Comparison of ENCODE assay signal across 9 mouse cellular contexts in the genomic region with DNA sequence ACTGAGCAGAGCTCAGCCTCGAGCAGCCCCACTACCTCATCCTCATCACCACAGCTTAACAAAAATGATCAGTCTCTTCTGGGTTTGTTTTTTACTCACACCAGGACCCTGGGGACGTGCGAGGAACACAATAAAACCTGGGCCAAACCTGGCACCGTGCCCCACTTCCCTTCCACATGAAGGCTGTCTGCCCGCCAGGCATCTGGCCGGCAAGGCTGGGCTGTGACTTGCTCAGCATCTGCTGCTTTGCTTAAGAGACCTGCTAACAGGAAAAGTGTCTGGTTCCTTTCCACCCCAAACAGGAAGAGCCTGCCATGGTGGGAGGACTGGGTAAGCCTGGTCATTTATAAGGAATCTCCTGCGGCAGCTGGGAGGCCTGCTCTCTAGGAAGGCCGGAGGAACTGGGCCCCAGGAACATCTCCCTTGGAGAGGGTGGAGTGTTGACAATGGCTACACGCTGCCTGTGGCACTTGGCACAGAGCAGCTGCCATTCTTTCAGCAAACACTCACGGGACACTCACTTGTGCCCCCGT. TPM values are rescaled to one million over a fixed set of nuclear protein-coding genes. Genes with fewer than 3 reads are reported as not detected.
A peak's percentile ranks its signal among the peaks of the same experiment; 100 is the strongest.
DNase-seq lines count a peak whose midpoint lies in the region; ATAC-seq lines count a peak whose summit lies in the region.
"Had no signal": no experiment of that assay in that cellular context is flagged by ENCODE, and none has a peak within 500 bp of the region (broad histone marks: within the 10 kb centered on the region; RNA-seq: fewer than 3 reads in every experiment).

No protein-coding gene starts in this region.

- peaks cover 34% of the 10 kb centered on the region for H3K4me1 ChIP-seq in forebrain, embryonic 13.5 days
- peaks cover 21% of the 10 kb centered on the region for H3K4me1 ChIP-seq in forebrain, embryonic 12.5 days
- H3K4me1 ChIP-seq in heart, embryonic 10.5 days, result peaks cover 39% of the 10 kb centered on the region

- ATAC-seq in forebrain, embryonic 13.5 days, result peak; percentile 59; the same call in 1 of the 2 replicates
- no peak for ATAC-seq in forebrain, embryonic 12.5 days (ENCODE audit: low FRiP score)

- H3K27ac ChIP-seq in forebrain, embryonic 13.5 days, result 0 out of 2 replicates have a peak overlapping the region, but pooled peaks have one; percentile 12
- no peak overlapping the region for H3K27ac ChIP-seq in forebrain, embryonic 12.5 days
- peak overlapping the region; percentile 48; the same call in 1 of the 2 replicates for H3K27ac ChIP-seq in heart, embryonic 10.5 days
- H3K27ac ChIP-seq: neural tube, embryonic 12.5 days had no signal

- H3K4me3 ChIP-seq in forebrain, embryonic 13.5 days, result no peak overlapping the region
- no peak overlapping the region for H3K4me3 ChIP-seq in forebrain, embryonic 12.5 days (replicated peaks)
- H3K4me3 ChIP-seq in heart, embryonic 10.5 days, result 0 out of 2 replicates have a peak overlapping the region, but pooled peaks have one; percentile 4
- H3K4me3 ChIP-seq: neural tube, embryonic 12.5 days had no signal

- no peak overlapping the region for H3K4me2 ChIP-seq in forebrain, embryonic 13.5 days
- no peak overlapping the region for H3K4me2 ChIP-seq in forebrain, embryonic 12.5 days
- H3K4me2 ChIP-seq: neural tube, embryonic 12.5 days had no signal

- no peaks in the 10 kb centered on the region for H3K36me3 ChIP-seq in forebrain, embryonic 13.5 days (ENCODE audit: poor library complexity, severe bottlenecking)
- H3K36me3 ChIP-seq in forebrain, embryonic 12.5 days (replicated peaks), result no peaks in the 10 kb centered on the region
- no peaks in the 10 kb centered on the region for H3K36me3 ChIP-seq in heart, embryonic 10.5 days
- H3K36me3 ChIP-seq: neural tube, embryonic 12.5 days had no signal

- H3K9ac ChIP-seq in forebrain, embryonic 13.5 days, result 0 out of 2 replicates have a peak overlapping the region, but pooled peaks have one; percentile 23
- no peak overlapping the region for H3K9ac ChIP-seq in forebrain, embryonic 12.5 days
- H3K9ac ChIP-seq: neural tube, embryonic 12.5 days had no signal

- DNase-seq in testis, postnatal 10 days (ENCODE audit: low spot score), result peak; percentile 70
- no peak for DNase-seq in testis, postnatal 14 days (ENCODE audit: low spot score)
- peak; percentile 91 for DNase-seq in heart, embryonic 10.5 days (ENCODE audit: low spot score)
- peak; percentile 91 to 93 for DNase-seq in kidney, postnatal 25 days
- DNase-seq in yolk sac, embryonic 10.5 days (ENCODE audit: low spot score), result peak; percentile 22
- DNase-seq in spleen, postnatal 10 days (ENCODE audit: low spot score in 2 of 2), result no peak

- whole genome bisulfite sequencing in forebrain, embryonic 13.5 days, result 47% methylated on average over 11 of the region's 11 CpGs
- 69% methylated on average over 11 of the region's 11 CpGs for WGBS in forebrain, embryonic 12.5 days
- WGBS in heart, embryonic 10.5 days, result 32% methylated on average over 11 of the region's 11 CpGs

- H3K9me3 ChIP-seq in forebrain, embryonic 13.5 days (replicated peaks), result no peaks in the 10 kb centered on the region
- H3K9me3 ChIP-seq in forebrain, embryonic 12.5 days, result no peaks in the 10 kb centered on the region
- no peaks in the 10 kb centered on the region for H3K9me3 ChIP-seq in heart, embryonic 10.5 days
- H3K9me3 ChIP-seq: neural tube, embryonic 12.5 days had no signal

- peaks cover 39% of the 10 kb centered on the region for H3K27me3 ChIP-seq in forebrain, embryonic 13.5 days
- peaks cover 53% of the 10 kb centered on the region for H3K27me3 ChIP-seq in forebrain, embryonic 12.5 days
- H3K27me3 ChIP-seq in heart, embryonic 10.5 days (ENCODE audit: insufficient read depth, poor library complexity, severe bottlenecking), result peaks cover 42% of the 10 kb centered on the region

RNA-seq across cellular contexts. Expression of gene Mmp28, which starts 4.3 kb away (rescaled TPM):
- 2.5 TPM in 2 replicates for polyA plus RNA-seq in forebrain, embryonic 13.5 days (2015; fragmentation: Nextera tagmentation; extraction: Ambion mirVana)
- 1.5 and 2.7 TPM in 2 replicates for polyA plus RNA-seq in forebrain, embryonic 12.5 days (2016; fragmentation: Nextera tagmentation; extraction: Ambion mirVana)
- polyA plus RNA-seq in heart, embryonic 10.5 days (2016; fragmentation: Nextera tagmentation; extraction: Ambion mirVana), result 1.9 and 3.1 TPM in 2 replicates

RNA-seq across cellular contexts. Expression of gene Taf15, which starts 5.7 kb away (rescaled TPM):
- 20.5 and 21.3 TPM in 2 replicates for polyA plus RNA-seq in forebrain, embryonic 13.5 days (2015; fragmentation: Nextera tagmentation; extraction: Ambion mirVana)
- polyA plus RNA-seq in forebrain, embryonic 12.5 days (2016; fragmentation: Nextera tagmentation; extraction: Ambion mirVana), result 14.7 and 20.0 TPM in 2 replicates
- 8.0 and 8.6 TPM in 2 replicates for polyA plus RNA-seq in heart, embryonic 10.5 days (2016; fragmentation: Nextera tagmentation; extraction: Ambion mirVana)

RNA-seq across cellular contexts. Expression of gene 1700020L24Rik, which starts 29.7 kb away (rescaled TPM):
- polyA plus RNA-seq in forebrain, embryonic 13.5 days (2015; fragmentation: Nextera tagmentation; extraction: Ambion mirVana), result not detected in 2 replicates
- polyA plus RNA-seq in forebrain, embryonic 12.5 days (2016; fragmentation: Nextera tagmentation; extraction: Ambion mirVana), result 0.29 and 0.35 TPM in 2 replicates
- polyA plus RNA-seq in heart, embryonic 10.5 days (2016; fragmentation: Nextera tagmentation; extraction: Ambion mirVana), result 1.5 and 1.9 TPM in 2 replicates

RNA-seq across cellular contexts. Expression of gene Gas2l2, which starts 37.9 kb away (rescaled TPM):
- polyA plus RNA-seq in forebrain, embryonic 13.5 days (2015; fragmentation: Nextera tagmentation; extraction: Ambion mirVana), result 0.21 and 0.30 TPM in 2 replicates
- polyA plus RNA-seq in forebrain, embryonic 12.5 days (2016; fragmentation: Nextera tagmentation; extraction: Ambion mirVana), result 0.08 and 0.22 TPM in 2 replicates
- 0.17 and 0.18 TPM in 2 replicates for polyA plus RNA-seq in heart, embryonic 10.5 days (2016; fragmentation: Nextera tagmentation; extraction: Ambion mirVana)
- polyA plus RNA-seq: neural tube, embryonic 12.5 days had no signal

RNA-seq across cellular contexts. Expression of gene Heatr9, which starts 54.8 kb away (rescaled TPM):
- not detected in 2 replicates for polyA plus RNA-seq in forebrain, embryonic 13.5 days (2015; fragmentation: Nextera tagmentation; extraction: Ambion mirVana)
- 0.10 TPM in 1 of 2 replicates, not detected in the other for polyA plus RNA-seq in forebrain, embryonic 12.5 days (2016; fragmentation: Nextera tagmentation; extraction: Ambion mirVana)
- polyA plus RNA-seq in heart, embryonic 10.5 days (2016; fragmentation: Nextera tagmentation; extraction: Ambion mirVana), result not detected in 2 replicates
- polyA plus RNA-seq: neural tube, embryonic 12.5 days had no signal

Comparison
In these comparisons a context has a peak if more than half of its experiments do, and no peak if none do; other contexts are left out.
1. DNase-seq: peak in testis, postnatal 10 days (single experiment), heart, embryonic 10.5 days (single experiment), kidney, postnatal 25 days (2 of 2) and yolk sac, embryonic 10.5 days (single experiment); none in testis, postnatal 14 days (single experiment) and spleen, postnatal 10 days (0 of 2).